Mouse (Mus musculus) testis, adult 2 months (tissue): ENCODE measurements around the gene Ak4. TPM values are rescaled to one million over a fixed set of nuclear protein-coding genes. Genes with fewer than 3 reads are reported as not detected.
A peak's percentile ranks its signal among the peaks of the same experiment; 100 is the strongest.

Source experiments
- H3K27ac ChIP-seq: fragments of 200-500 bp; 2 replicates; pipeline ENCODE4 v1.5.1; 2012; ENCODE audit warnings: low read depth, low read length; ENCODE audit not compliant: control insufficient read depth, insufficient read depth
- H3K27me3 ChIP-seq: fragments of 200-500 bp; 2 replicates; pipeline ENCODE4 v1.6.1; 2012; ENCODE audit warnings: mild to moderate bottlenecking, low read length, moderate library complexity; ENCODE audit not compliant: control insufficient read depth, insufficient read depth
- H3K36me3 ChIP-seq: fragments of 200-500 bp; 2 replicates; pipeline ENCODE4 v1.6.1; 2012; ENCODE audit warnings: mild to moderate bottlenecking, low read length; ENCODE audit not compliant: control insufficient read depth, insufficient read depth
- H3K4me1 ChIP-seq: fragments of 200-500 bp; 2 replicates; pipeline ENCODE4 v1.6.1; 2012; ENCODE audit warnings: low read length; ENCODE audit not compliant: control insufficient read depth, insufficient read depth
- H3K4me3 ChIP-seq: fragments of 200-500 bp; 2 replicates; pipeline ENCODE4 v1.5.1; 2012; ENCODE audit warnings: low read depth, mild to moderate bottlenecking, low read length, moderate library complexity, mixed read lengths; ENCODE audit not compliant: control insufficient read depth
- CTCF ChIP-seq: fragments of 200-500 bp; IDR thresholded peaks from 2 replicates; pipeline ENCODE4 v1.5.1; 2012; ENCODE audit warnings: low read depth, mild to moderate bottlenecking, inconsistent platforms, low read length, moderate library complexity; ENCODE audit not compliant: control insufficient read depth, insufficient read depth, insufficient replicate concordance
- POLR2A ChIP-seq: fragments of 200-500 bp; IDR thresholded peaks from 2 replicates; pipeline ENCODE4 v1.6.1; 2012; ENCODE audit warnings: low read depth, mild to moderate bottlenecking, inconsistent platforms, low read length, moderate library complexity; ENCODE audit not compliant: control insufficient read depth
- polyA plus RNA-seq: library from polyadenylated mRNA; depleted of rRNA; stranded (reverse); fragments of >200 nt; gene quantifications from 2 replicates; pipeline ENCODE4 v1.2.3, GENCODE M21; 2012

Ak4 gene
- polyA plus RNA-seq, 1 experiment, result 4.2 TPM

- H3K27ac ChIP-seq, result no peak overlapping the region
- no peaks in the 10 kb centered on the region for H3K36me3 ChIP-seq
- no peaks in the 10 kb centered on the region for H3K4me1 ChIP-seq
- TF ChIP-seq CTCF (no peak), POLR2A (no peak)
- no peak overlapping the region for H3K4me3 ChIP-seq
- H3K27me3 ChIP-seq, result no peaks in the 10 kb centered on the region
Observed at GRCm38 (mm10) chr4:101401945-101402344, 17.1 kb upstream of the Ak4 start.

DNA sequence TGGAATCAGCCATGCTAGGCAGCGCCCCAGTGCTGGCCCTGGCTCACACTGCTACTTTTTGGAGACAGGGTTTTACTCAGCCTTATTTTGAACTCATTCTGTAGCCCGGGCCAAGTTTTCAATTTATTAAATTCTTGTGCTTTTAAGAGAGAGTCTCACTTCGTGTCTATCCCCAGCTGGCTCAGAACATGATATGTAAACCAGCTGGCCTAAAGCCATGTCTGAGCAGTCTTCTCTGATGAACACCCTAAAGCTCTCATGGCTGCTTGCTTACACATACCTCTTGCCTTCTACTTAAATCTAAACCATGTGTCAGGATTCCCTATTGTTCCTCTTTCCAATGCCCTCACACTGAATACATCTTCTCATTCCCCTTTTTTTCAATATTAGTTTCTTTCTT is 14.2 kb upstream of the Ak4 start:
- Histone ChIP-seq H3K27ac (no peak overlapping the region), H3K27me3 (no peaks in the 10 kb centered on the region)

DNA sequence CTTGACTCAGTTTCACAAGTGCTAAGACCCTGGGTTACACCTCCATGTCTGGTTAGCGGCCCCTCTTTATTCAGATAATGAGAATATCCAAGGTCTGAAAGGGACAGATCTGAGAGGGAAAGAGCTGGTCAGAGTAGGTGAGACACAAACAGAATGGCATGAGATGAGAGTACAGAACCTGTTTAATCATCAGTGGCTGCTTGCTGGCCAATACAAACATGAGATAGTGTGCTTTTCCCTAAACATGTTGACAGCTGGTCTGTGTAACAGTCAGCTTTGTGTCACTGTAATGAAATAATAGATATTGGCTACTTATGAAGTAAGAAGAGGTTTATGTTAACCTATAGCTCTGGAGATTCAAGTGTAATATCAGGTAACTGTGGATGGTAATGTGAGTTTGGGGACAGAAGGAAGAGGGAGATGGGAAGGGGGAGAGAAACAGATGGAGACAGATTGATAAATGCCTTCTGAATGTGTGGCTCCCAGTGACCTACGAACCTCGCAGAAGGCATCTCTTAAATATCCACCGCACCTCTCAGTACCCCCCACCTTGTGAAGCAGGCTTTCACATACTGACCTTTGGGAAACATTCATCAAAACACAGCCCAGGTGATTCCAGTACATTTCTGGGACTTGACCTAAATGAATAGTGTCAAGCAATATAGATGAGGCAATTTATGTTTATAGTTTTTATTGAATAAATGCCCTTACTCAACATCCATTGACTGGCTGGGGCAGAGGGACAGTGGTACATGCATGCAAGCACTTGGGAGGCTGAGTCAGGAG is 12.5 kb upstream of the Ak4 start:
- Histone ChIP-seq H3K36me3 (no peaks in the 10 kb centered on the region), H3K27me3 (no peaks in the 10 kb centered on the region), H3K4me1 (no peaks in the 10 kb centered on the region), H3K27ac (no peak overlapping the region), H3K4me3 (no peak overlapping the region)
- TF ChIP-seq CTCF, result no peak
- no peak for TF ChIP-seq POLR2A

More for the DNA sequence above, 14.2 kb upstream of the Ak4 start:
- TF ChIP-seq POLR2A (no peak), CTCF (no peak)
- H3K4me3 ChIP-seq, result no peak overlapping the region
- H3K4me1 ChIP-seq, result no peaks in the 10 kb centered on the region
- H3K36me3 ChIP-seq, result no peaks in the 10 kb centered on the region

GRCm38 (mm10) chr4:101416966-101417365 is 2.1 kb upstream of the Ak4 start:
- H3K36me3 ChIP-seq, result no peaks in the 10 kb centered on the region
- TF ChIP-seq CTCF (no peak), POLR2A (no peak)
- H3K27ac ChIP-seq, result no peak overlapping the region
- no peaks in the 10 kb centered on the region for H3K27me3 ChIP-seq
- peaks cover 4% of the 10 kb centered on the region for H3K4me1 ChIP-seq
- H3K4me3 ChIP-seq, result no peak overlapping the region

- Histone ChIP-seq H3K27ac (no peak overlapping the region), H3K36me3 (no peaks in the 10 kb centered on the region), H3K27me3 (no peaks in the 10 kb centered on the region), H3K4me1 (peaks cover 4% of the 10 kb centered on the region), H3K4me3 (peak overlapping the region; percentile 88)
- TF ChIP-seq POLR2A, result no peak
- no peak for TF ChIP-seq CTCF
Observed at GRCm38 (mm10) chr4:101419911-101420880, 1.1 kb downstream of the Ak4 start.

- Histone ChIP-seq H3K4me1 (peaks cover 4% of the 10 kb centered on the region), H3K27me3 (no peaks in the 10 kb centered on the region), H3K36me3 (no peaks in the 10 kb centered on the region), H3K4me3 (no peak overlapping the region), H3K27ac (no peak overlapping the region)
- no peak for TF ChIP-seq POLR2A
- TF ChIP-seq CTCF, result no peak
Observed at GRCm38 (mm10) chr4:101422996-101423395, 3.9 kb downstream of the Ak4 start.

DNA sequence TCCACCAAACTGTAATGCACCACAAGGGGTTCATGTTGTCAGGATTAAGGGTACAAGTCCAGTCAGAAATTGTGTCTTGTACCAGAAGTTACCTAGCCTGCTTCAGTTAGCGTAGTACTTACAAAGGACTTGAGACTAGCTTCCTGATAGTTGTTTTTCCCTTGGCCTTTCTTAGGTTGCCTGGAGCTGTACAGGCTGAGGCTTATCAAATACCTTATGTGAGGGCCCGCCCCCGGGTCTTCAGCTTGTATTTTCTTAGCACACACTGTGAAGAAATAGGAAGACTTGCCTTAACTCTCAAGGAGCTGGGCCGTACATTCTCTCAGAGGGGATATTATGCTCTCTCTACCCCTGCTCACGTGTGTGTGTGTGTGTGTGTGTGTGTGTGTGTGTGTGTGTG is 4.5 kb downstream of the Ak4 start:
- H3K4me3 ChIP-seq, result no peak overlapping the region
- peaks cover 4% of the 10 kb centered on the region for H3K4me1 ChIP-seq
- TF ChIP-seq POLR2A (no peak), CTCF (no peak)
- no peaks in the 10 kb centered on the region for H3K36me3 ChIP-seq
- H3K27me3 ChIP-seq, result no peaks in the 10 kb centered on the region
- no peak overlapping the region for H3K27ac ChIP-seq
